Mouse (Mus musculus) heart, embryonic 16.5 days (tissue): ENCODE data around the gene Ptprb. TPM values are rescaled to one million over a fixed set of nuclear protein-coding genes. Genes with fewer than 3 reads are reported as not detected.

Source experiments
- polyA plus RNA-seq: library from polyadenylated mRNA; unstranded; fragments of >200 nt; fragmentation: Nextera tagmentation; extraction: Ambion mirVana; gene quantifications from 2 replicates; pipeline ENCODE4 v1.2.1, GENCODE M21; 2015

Ptprb gene
- polyA plus RNA-seq, 1 experiment from 2014 or later = 5.4 TPM

Other genes starting within 250 kb of the Ptprb start
- not detected in 2 replicates for gene 4933416C03Rik, start 161.6 kb upstream of the Ptprb start, polyA plus RNA-seq
- gene Kcnmb4, start 198.4 kb downstream of the Ptprb start, polyA plus RNA-seq = 3.6 and 4.9 TPM in 2 replicates